Mouse (Mus musculus) spleen, postnatal 10 days (tissue): ENCODE measurements around the gene Atpaf1.
A peak's percentile ranks its signal among the peaks of the same experiment; 100 is the strongest.

Source experiments
- DNase-seq, 2 experiments: peaks; one replicate each; pipeline ENCODE4 v3.0.0; 2021 to 2022; ENCODE audit warnings: low spot score in 2 of 2

The Atpaf1 gene

GRCm38 (mm10) chr4:115784769-115785510 is at the start of gene Atpaf1:
Gene Atpaf1 (plus strand): TSS chr4:115784812.
- DNase-seq = peak; percentile 66 to 71

- no peak for DNase-seq
Observed at GRCm38 (mm10) chr4:115734867-115735266, 49.7 kb upstream of the Atpaf1 start.

- peak; percentile 92 to 97 for DNase-seq
Observed at GRCm38 (mm10) chr4:115737551-115738041, 47.0 kb upstream of the Atpaf1 start, which contains the start of gene Efcab14. Gene Efcab14 (plus strand): TSS chr4:115737744.

GRCm38 (mm10) chr4:115738481-115738985 is 46.1 kb upstream of the Atpaf1 start:
- DNase-seq = peak; percentile 21 to 25

- no peak for DNase-seq
Observed at GRCm38 (mm10) chr4:115742658-115743057, 42.0 kb upstream of the Atpaf1 start.

- no peak for DNase-seq
Observed at GRCm38 (mm10) chr4:115743096-115743495, 41.5 kb upstream of the Atpaf1 start.

- DNase-seq = no peak
Observed at GRCm38 (mm10) chr4:115748181-115748580, 36.4 kb upstream of the Atpaf1 start.

- DNase-seq = no peak
Observed at GRCm38 (mm10) chr4:115749336-115749735, 35.3 kb upstream of the Atpaf1 start.

GRCm38 (mm10) chr4:115754101-115754500 is 30.5 kb upstream of the Atpaf1 start:
- no peak for DNase-seq

- DNase-seq = no peak
Observed at GRCm38 (mm10) chr4:115754851-115755250, 29.8 kb upstream of the Atpaf1 start.

- no peak for DNase-seq
Observed at GRCm38 (mm10) chr4:115761206-115761605, 23.4 kb upstream of the Atpaf1 start.

- no peak for DNase-seq
Observed at GRCm38 (mm10) chr4:115764581-115764980, 20.0 kb upstream of the Atpaf1 start.

- DNase-seq = no peak
Observed at GRCm38 (mm10) chr4:115767647-115768467, 16.8 kb upstream of the Atpaf1 start.

- no peak for DNase-seq
Observed at GRCm38 (mm10) chr4:115775056-115775455, 9.6 kb upstream of the Atpaf1 start.

- no peak for DNase-seq
Observed at GRCm38 (mm10) chr4:115777627-115778026, 7.0 kb upstream of the Atpaf1 start.

GRCm38 (mm10) chr4:115780269-115780668 is 4.3 kb upstream of the Atpaf1 start:
- no peak for DNase-seq

GRCm38 (mm10) chr4:115780918-115781317 is 3.7 kb upstream of the Atpaf1 start, which contains the start of gene Tex38:
Gene Tex38 (minus strand): TSS chr4:115781018.
- no peak for DNase-seq

- DNase-seq = no peak
Observed at GRCm38 (mm10) chr4:115782026-115782805, 2.4 kb upstream of the Atpaf1 start.

GRCm38 (mm10) chr4:115785511-115786034 is 961 bp downstream of the Atpaf1 start:
- no peak for DNase-seq

- no peak for DNase-seq
Observed at GRCm38 (mm10) chr4:115790864-115791263, 6.3 kb downstream of the Atpaf1 start.

GRCm38 (mm10) chr4:115795360-115795759 is 10.7 kb downstream of the Atpaf1 start:
- no peak for DNase-seq
